Mouse (Mus musculus) Muller cell, postnatal 12 days (primary cell): ENCODE measurements at regions not wholly inside any gene's neighbourhood (a gene's known extent, or its start where the extent isn't known, plus 50 kb on each side); places are given as distances from the start of the nearest gene placed in this dataset.

Experiments used
- DNase-seq: peaks from one replicate; pipeline ENCODE4 v3.0.0-alpha.2; 2015; ENCODE audit errors: inconsistent ontology term

- peak; percentile 64 for DNase-seq
These were observed 1561.2 kb upstream of the Zeb2 start for GRCm38 (mm10) chr2:46678366-46678765.

- DNase-seq: no peak
These were observed 1552.5 kb upstream of the Zeb2 start for GRCm38 (mm10) chr2:46669517-46670291.

- peak; percentile 81 for DNase-seq
These were observed 1549.8 kb upstream of the Zeb2 start for GRCm38 (mm10) chr2:46666990-46667337.

DNA sequence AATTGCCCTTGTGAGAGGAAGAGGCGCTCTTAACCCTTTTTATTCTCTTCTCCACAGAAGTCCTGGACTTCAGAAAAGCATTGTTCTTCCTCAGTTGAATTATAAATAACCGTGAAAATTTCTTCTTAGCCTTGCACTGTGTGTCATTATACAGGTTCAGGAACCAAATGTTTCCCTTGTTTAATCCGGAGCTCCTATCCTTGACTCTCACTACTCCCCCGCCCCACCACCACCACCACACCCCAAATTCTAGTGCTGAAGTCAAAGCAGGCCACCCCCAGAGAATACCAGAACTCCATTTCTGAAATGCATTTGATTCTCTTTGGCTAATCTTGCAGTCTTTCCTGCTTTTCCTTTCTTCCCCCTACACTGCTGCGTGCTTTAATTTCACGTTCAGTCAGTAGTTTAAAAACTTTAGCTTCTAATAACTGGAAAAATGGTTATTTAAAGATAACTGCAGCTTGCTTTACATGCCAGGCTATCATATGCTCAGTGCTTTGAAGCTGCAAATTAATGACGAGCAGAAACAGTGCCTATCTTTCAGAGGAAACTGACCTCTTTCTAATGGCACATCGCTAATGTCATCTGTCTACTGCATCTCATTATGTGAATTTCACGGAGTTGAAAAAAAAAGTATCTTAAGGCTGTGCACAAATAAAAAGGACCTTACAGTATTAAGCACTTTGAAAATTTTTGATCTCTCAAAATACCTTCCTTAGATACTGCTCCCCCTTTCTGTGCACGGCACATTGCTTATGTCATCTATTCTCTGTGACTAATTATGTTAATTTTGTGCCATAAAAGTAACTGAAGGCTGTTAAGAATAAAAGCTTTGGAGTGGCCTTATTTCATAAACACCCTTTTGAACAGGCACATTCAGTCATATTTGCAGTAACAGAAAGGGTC, 1549.1 kb upstream of the Zeb2 start:
- no peak for DNase-seq

DNA sequence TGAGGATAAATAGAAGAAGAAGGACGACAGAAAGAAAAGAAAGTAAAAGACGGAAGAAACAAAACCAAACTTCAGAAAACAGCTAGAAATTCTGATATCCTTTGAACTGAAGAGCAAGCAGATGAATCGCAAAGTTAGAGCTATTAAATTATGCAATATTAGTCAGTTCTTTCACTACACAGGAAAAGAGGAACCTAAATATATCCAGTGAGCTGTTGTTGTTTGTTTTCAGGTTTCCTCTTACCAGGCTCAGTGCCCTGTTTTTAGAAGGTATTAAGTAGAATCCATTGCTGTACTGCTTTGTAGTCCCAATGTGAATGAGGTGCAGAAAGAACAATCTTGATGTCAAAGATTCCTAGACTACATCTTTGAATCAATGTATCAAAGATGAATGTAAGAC, 1544.7 kb upstream of the Zeb2 start:
- no peak for DNase-seq

DNA sequence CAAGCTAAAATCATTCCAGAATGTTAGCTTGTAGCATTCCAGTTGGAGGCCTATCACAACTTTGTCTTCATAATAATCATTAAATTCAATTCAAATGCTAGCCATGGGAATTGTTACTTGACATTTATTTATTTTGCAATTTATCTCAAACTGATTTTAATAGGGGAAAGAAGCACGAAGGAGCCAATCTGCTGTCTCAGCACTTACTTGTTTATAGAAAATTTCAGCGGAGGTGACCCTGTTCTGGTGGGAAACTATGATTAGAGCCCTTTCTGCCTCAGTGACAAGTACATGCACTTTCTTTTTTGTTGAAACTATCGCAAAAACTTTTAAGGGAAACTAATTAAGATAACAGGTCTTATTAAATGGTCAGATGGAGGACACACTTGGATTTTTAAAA, 1543.4 kb upstream of the Zeb2 start:
- DNase-seq: no peak

GRCm38 (mm10) chr2:46655289-46655688, 1538.1 kb upstream of the Zeb2 start:
- no peak for DNase-seq

- DNase-seq: no peak
These were observed 1535.4 kb upstream of the Zeb2 start for GRCm38 (mm10) chr2:46652616-46653015.

GRCm38 (mm10) chr2:46646366-46646765, 1529.2 kb upstream of the Zeb2 start:
- no peak for DNase-seq

GRCm38 (mm10) chr2:46609217-46609616, 1492.0 kb upstream of the Zeb2 start:
- DNase-seq: no peak

DNA sequence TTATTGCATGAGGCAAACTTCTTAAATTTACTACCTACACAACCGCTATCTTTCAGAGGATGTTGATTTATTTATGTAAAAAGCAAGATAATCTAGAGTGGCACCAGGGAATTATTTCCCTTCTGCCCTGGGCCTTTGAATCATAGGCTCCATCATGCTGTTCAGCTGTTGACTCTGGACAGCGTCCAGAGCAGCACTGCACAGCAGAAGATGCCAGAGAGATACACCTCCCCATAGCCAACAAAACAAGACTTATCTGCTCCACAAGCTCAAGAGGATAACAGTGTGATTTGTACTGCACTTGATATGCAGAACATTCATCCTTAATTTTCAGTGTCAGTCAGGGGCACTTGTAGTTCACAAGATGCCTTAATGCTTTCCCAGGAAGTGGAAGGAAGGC, 1464.6 kb upstream of the Zeb2 start:
- peak; percentile 2 for DNase-seq

DNA sequence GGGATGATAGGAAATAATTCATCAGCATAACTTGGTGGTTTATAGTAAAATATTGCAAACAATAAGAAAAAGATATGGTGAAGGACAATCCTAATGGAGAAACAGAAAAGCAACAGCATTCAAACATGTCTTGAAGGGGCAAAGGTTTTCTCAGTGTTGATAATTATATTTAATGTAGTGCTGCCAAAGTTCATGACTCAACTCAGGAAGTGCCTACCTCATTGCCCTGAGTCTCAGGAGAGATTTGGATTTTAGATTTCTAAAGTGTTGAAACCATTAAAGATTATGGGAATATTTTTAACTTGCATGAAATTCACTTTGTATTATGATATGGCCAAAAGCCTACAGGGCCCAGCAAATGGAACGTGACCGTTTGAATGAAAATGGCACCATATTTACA, 1453.2 kb upstream of the Zeb2 start:
- DNase-seq: no peak

- DNase-seq: no peak
These were observed 1416.2 kb upstream of the Zeb2 start for GRCm38 (mm10) chr2:46533395-46533794.

- DNase-seq: no peak
These were observed 1413.5 kb upstream of the Zeb2 start for GRCm38 (mm10) chr2:46530686-46531085.

GRCm38 (mm10) chr2:46525223-46525622, 1408.0 kb upstream of the Zeb2 start:
- no peak for DNase-seq

DNA sequence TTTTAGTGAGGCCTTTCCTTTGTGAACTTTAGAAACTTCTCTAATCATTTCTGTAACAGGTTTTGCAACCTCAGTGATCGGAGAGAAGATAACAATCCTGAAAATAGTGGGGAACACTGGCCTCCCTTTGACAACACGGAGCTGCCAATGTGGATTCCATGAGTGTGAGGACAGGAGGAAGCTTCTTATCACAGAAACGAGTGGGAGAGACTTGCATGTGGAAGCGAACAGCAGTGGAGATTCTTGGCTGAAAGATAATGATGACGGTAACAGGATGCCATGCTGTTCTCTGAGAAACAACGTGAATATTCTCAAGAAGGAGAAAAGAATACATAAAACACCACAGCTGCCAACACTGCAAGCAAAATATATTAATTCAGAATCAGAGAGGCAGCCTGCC, 1407.4 kb upstream of the Zeb2 start:
- DNase-seq: no peak

DNA sequence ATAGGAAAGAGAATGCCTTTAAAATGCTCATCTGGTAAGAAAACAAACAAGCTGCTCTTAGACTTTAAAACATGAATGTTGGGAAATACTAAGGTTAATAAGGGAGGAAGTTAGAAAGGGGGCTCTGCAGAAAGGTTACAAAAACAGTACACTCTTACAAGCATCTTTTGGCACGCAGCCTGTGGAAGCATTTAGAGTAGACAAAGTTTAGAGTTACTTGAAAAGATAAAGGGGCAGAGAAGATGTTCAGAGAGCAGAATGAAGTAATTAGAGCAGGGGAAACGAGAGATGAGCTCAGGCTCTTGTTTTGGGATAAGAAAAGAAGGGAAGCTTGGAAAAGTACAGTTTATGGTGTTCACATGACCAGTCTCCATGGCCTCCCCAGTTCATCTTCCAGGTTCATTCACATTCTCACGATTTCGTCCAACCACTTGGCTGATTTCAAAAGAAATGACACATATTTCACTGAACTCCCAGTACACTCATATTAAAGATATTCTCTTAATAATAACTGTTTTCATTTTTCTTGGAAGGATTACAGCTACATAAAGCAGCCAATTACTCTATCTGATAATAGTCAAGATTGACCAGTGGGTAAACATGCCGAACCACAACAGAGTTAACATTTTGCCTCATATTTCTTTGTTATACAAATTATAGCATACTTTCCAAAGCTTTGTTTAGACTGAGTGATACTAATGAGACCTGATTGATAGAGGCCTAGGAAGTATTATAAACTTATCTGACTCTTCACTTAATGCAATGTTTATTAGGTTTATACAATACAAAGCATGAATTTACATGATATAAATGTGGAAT, 1404.2 kb upstream of the Zeb2 start:
- peak; percentile 35 for DNase-seq

- peak; percentile 42 for DNase-seq
These were observed 1395.2 kb upstream of the Zeb2 start for GRCm38 (mm10) chr2:46512237-46513028.

- DNase-seq: no peak
These were observed 1389.8 kb upstream of the Zeb2 start for GRCm38 (mm10) chr2:46506951-46507350.

GRCm38 (mm10) chr2:46503074-46503473, 1385.9 kb upstream of the Zeb2 start:
- DNase-seq: no peak

- DNase-seq: no peak
These were observed 1375.1 kb upstream of the Zeb2 start for GRCm38 (mm10) chr2:46492299-46492698.
